Mouse (Mus musculus): ENCODE results near the gene Spaca7. TPM values are rescaled to one million over a fixed set of nuclear protein-coding genes. Genes with fewer than 3 reads are reported as not detected.

Gene Spaca7
- polyA plus RNA-seq, 1 experiment = not detected

GRCm38 (mm10) chr8:12641527-12641926, 68.7 kb downstream of the Spaca7 start:
- Histone ChIP-seq H3K27ac (ENCODE audit: insufficient read depth, low read length) (no peak overlapping the region), H3K4me3 (ENCODE audit: insufficient read depth, low read length) (no peak overlapping the region), H3K4me1 (ENCODE audit: control insufficient read depth, insufficient read depth, low read length) (no peaks in the 10 kb centered on the region)
- TF ChIP-seq POLR2A (IDR thresholded peaks at IDR 0.05; ENCODE audit: low read depth, low read length) = no peak
- TF ChIP-seq CTCF (IDR thresholded peaks at IDR 0.05; ENCODE audit: borderline replicate concordance, insufficient read depth, low read length) = no peak

GRCm38 (mm10) chr8:12644341-12644740, 71.5 kb downstream of the Spaca7 start:
- no peak overlapping the region for H3K4me3 ChIP-seq (ENCODE audit: insufficient read depth, low read length)
- no peaks in the 10 kb centered on the region for H3K4me1 ChIP-seq (ENCODE audit: control insufficient read depth, insufficient read depth, low read length)
- TF ChIP-seq POLR2A (IDR thresholded peaks at IDR 0.05; ENCODE audit: low read depth, low read length) (no peak), CTCF (IDR thresholded peaks at IDR 0.05; ENCODE audit: borderline replicate concordance, insufficient read depth, low read length) (no peak)
- no peak overlapping the region for H3K27ac ChIP-seq (ENCODE audit: insufficient read depth, low read length)

- H3K4me3 ChIP-seq (ENCODE audit: insufficient read depth, low read length) = no peak overlapping the region
- no peak overlapping the region for H3K27ac ChIP-seq (ENCODE audit: insufficient read depth, low read length)
- TF ChIP-seq POLR2A (IDR thresholded peaks at IDR 0.05; ENCODE audit: low read depth, low read length) = no peak
- no peak for TF ChIP-seq CTCF (IDR thresholded peaks at IDR 0.05; ENCODE audit: borderline replicate concordance, insufficient read depth, low read length)
- H3K4me1 ChIP-seq (ENCODE audit: control insufficient read depth, insufficient read depth, low read length) = no peaks in the 10 kb centered on the region
Observed at GRCm38 (mm10) chr8:12644894-12645293, 72.1 kb downstream of the Spaca7 start.

- H3K27ac ChIP-seq (ENCODE audit: insufficient read depth, low read length) = no peak overlapping the region
- no peak overlapping the region for H3K4me3 ChIP-seq (ENCODE audit: insufficient read depth, low read length)
- H3K4me1 ChIP-seq (ENCODE audit: control insufficient read depth, insufficient read depth, low read length) = no peaks in the 10 kb centered on the region
- no peak for TF ChIP-seq POLR2A (IDR thresholded peaks at IDR 0.05; ENCODE audit: low read depth, low read length)
- TF ChIP-seq CTCF (IDR thresholded peaks at IDR 0.05; ENCODE audit: borderline replicate concordance, insufficient read depth, low read length) = no peak
Observed at GRCm38 (mm10) chr8:12646536-12646935, 73.7 kb downstream of the Spaca7 start.

- Histone ChIP-seq H3K4me3 (ENCODE audit: insufficient read depth, low read length) (no peak overlapping the region), H3K4me1 (ENCODE audit: control insufficient read depth, insufficient read depth, low read length) (no peaks in the 10 kb centered on the region), H3K27ac (ENCODE audit: insufficient read depth, low read length) (no peak overlapping the region)
- TF ChIP-seq CTCF (IDR thresholded peaks at IDR 0.05; ENCODE audit: borderline replicate concordance, insufficient read depth, low read length) (no peak), POLR2A (IDR thresholded peaks at IDR 0.05; ENCODE audit: low read depth, low read length) (no peak)
Observed at GRCm38 (mm10) chr8:12648951-12649350, 76.1 kb downstream of the Spaca7 start.

Other genes starting within 250 kb of the Spaca7 start
- gene Sox1, start 177.7 kb upstream of the Spaca7 start, polyA plus RNA-seq (2011; ENCODE audit: insufficient read length, low read depth, missing spikeins) = not detected in 2 replicates
- 31.0 and 35.0 TPM in 2 replicates for gene Tubgcp3, start 99.2 kb downstream of the Spaca7 start, polyA plus RNA-seq (2011; ENCODE audit: insufficient read length, low read depth, missing spikeins)
- gene Atp11a, start 184.0 kb downstream of the Spaca7 start, polyA plus RNA-seq (2011; ENCODE audit: insufficient read length, low read depth, missing spikeins) = 66.6 and 75.5 TPM in 2 replicates

All from embryonic fibroblast, embryonic 13.5 days (primary cell).